Mouse (Mus musculus): ENCODE measurements at regions not wholly inside any gene's neighbourhood (a gene's known extent, or its start where the extent isn't known, plus 50 kb on each side); places are given as distances from the start of the nearest gene placed in this dataset.
A peak's percentile ranks its signal among the peaks of the same experiment; 100 is the strongest.

GRCm38 (mm10) chr4:56305664-56306330 is 434.1 kb upstream of the Gm26657 start:
- DNase-seq (ENCODE audit: low read depth, low spot score) = no peak
- WGBS = 48% methylated on average over 6 of the region's 6 CpGs

DNA sequence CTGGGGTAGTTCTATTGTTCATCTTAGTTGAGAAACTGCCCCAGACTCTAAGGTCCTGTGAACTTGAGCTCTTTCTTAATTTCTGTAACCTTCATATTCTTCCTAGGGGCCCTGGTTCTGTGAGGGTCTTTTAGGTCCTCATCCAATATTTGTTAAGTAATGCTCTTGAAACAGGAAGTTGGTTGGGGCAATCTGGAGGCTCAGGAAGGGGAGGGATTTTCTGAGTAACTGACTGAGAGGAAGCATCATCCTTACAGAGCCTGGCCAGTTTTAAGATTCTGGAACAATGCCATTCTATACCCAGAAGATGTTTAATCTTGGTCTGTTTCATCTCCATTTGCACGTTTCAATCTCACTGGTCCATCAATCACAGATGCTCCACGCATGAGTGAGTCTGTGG is 435.6 kb upstream of the Gm26657 start:
- no peak for DNase-seq (ENCODE audit: low read depth, low spot score)
- 54% methylated on average over 2 of the region's 2 CpGs for WGBS

- no peak for DNase-seq (ENCODE audit: low read depth, low spot score)
- 86% methylated on average over 2 of the region's 2 CpGs for WGBS
Observed at GRCm38 (mm10) chr4:56287980-56288379, 451.9 kb upstream of the Gm26657 start.

GRCm38 (mm10) chr4:56284490-56284889 is 455.4 kb upstream of the Gm26657 start:
- WGBS = 61% methylated on average over 2 of the region's 2 CpGs
- no peak for DNase-seq (ENCODE audit: low read depth, low spot score)

GRCm38 (mm10) chr4:56275836-56276235 is 464.0 kb upstream of the Gm26657 start:
- 88% methylated on average over 3 of the region's 3 CpGs for WGBS
- DNase-seq (ENCODE audit: low read depth, low spot score) = no peak

DNA sequence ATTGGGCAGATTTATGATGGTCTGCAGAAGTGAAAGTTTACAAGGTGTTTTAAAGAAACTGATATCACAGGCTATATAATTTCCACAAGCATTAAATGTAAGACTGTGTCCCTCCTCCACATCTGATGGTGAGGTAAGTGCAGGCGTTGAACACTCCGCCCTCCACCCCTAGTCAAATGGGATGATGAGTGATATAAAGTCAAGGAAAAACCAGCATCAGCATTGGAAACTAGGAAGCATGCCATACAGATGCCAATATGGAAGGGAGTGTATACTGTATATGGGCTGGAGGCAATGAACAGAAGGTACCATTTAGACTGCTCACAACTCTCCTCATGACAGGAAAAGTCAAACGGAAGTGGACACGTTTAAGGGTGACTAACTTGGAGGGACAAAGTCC is 468.5 kb upstream of the Gm26657 start:
- WGBS = 79% methylated on average over 4 of the region's 4 CpGs

DNA sequence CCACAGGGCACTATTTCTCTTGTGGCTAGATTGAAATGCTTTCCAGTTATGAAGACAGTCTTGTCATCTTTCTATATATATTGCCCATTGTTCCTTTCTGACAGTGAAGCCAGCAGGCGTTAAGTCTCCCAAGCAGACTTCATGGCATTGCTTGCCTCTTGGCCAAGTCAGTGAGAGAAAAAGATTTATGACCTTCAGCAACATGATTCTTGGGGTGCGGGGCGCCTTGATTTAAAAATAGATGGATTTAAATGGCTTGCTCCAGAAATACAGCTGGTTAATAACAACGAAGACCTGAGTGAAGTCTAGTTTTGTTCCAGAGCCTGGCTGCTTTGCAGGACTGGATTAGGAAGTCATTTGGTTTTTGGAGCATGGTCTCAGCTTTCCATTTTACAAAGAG is 475.2 kb upstream of the Gm26657 start:
- DNase-seq (ENCODE audit: low read depth, low spot score) = no peak
- WGBS = 63% methylated on average over 4 of the region's 4 CpGs

More for the DNA sequence above, 468.5 kb upstream of the Gm26657 start:
- no peak for DNase-seq (ENCODE audit: low read depth, low spot score)

- DNase-seq (ENCODE audit: low read depth, low spot score) = no peak
Observed at GRCm38 (mm10) chr4:56263822-56264221, 476.0 kb upstream of the Gm26657 start.

DNA sequence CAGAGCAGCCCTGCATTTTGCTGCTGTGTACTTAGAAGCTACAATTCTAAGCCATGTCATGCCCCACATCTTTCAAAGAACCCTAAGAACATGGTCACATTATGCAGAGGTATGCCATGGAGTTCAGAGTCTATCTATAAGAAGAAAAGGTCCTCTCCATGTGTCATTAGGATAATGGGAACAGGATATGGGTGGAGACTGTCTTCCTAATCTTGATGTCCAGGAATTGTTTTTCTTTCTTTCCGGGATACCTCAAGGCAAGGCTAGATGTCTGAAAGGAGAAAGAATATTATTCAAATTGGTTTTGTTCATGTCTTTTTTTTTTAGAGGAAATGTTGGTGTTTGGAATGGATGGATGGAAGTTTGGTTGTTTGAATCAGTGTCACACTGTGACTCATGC is 477.3 kb upstream of the Gm26657 start:
- DNase-seq (ENCODE audit: low read depth, low spot score) = no peak
- WGBS = 67% methylated on average over 1 of the region's 1 CpGs

GRCm38 (mm10) chr4:56261992-56262391 is 477.9 kb upstream of the Gm26657 start:
- DNase-seq (ENCODE audit: low read depth, low spot score) = no peak
- WGBS = 95% methylated on average over 5 of the region's 5 CpGs

DNA sequence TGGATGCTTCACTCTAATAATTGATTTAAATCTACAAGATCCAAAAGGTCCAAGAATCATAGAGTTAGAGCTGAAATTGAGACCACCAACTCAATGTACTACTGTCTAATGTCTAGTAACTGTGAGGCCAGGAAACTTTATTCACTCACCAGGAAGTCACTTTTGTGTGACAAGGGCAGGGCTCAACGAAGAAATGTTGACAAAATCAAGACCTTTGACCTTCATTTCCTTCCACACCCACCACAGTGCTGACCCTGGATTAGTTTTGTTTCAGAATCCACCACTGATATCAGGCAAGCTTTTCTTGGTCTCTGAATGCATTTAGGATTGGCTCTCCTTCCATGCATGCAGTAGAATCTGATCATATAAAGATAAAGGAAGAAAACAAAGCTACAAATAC is 487.5 kb upstream of the Gm26657 start:
- DNase-seq (ENCODE audit: low read depth, low spot score) = peak; percentile 43
- WGBS = 3% methylated on average over 1 of the region's 1 CpGs

GRCm38 (mm10) chr4:56251766-56252165 is 488.1 kb upstream of the Gm26657 start:
- DNase-seq (ENCODE audit: low read depth, low spot score) = no peak
- WGBS = 80% methylated on average over 2 of the region's 2 CpGs

DNA sequence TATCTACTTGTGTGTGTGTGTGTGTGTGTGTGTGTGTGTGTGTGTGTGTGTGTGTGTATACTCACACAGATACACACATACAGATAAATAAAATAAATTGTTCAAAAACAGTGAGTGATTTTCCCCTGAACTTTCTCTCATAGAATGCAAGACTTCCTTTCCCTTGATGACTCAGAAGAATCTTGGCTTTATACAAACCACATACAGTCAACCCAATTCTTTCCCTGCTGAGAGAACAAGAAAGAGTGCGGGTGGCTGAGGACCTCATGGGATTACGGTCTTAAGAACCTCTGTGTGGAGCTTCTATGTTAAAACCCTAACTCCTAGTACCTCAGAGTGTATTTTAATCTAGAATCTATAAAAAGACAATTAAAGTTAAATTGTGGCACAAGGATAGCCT is 489.3 kb upstream of the Gm26657 start:
- no peak for DNase-seq (ENCODE audit: low read depth, low spot score)
- 89% methylated on average over 2 of the region's 2 CpGs for WGBS

GRCm38 (mm10) chr4:56243863-56244262 is 496.0 kb upstream of the Gm26657 start:
- no peak for DNase-seq (ENCODE audit: low read depth, low spot score)
- WGBS = 83% methylated on average over 6 of the region's 6 CpGs

- 60% methylated on average over 4 of the region's 4 CpGs for WGBS
- no peak for DNase-seq (ENCODE audit: low read depth, low spot score)
Observed at GRCm38 (mm10) chr4:56238496-56239488, 501.1 kb upstream of the Gm26657 start.

GRCm38 (mm10) chr4:56231414-56231813 is 508.5 kb upstream of the Gm26657 start:
- 67% methylated on average over 7 of the region's 7 CpGs for WGBS
- DNase-seq (ENCODE audit: low read depth, low spot score) = no peak

- DNase-seq (ENCODE audit: low read depth, low spot score) = no peak
- 55% methylated on average over 1 of the region's 1 CpGs for WGBS
Observed at GRCm38 (mm10) chr4:56230451-56230850, 509.4 kb upstream of the Gm26657 start.

GRCm38 (mm10) chr4:56226493-56226892 is 513.4 kb upstream of the Gm26657 start:
- 84% methylated on average over 1 of the region's 1 CpGs for WGBS
- no peak for DNase-seq (ENCODE audit: low read depth, low spot score)

DNA sequence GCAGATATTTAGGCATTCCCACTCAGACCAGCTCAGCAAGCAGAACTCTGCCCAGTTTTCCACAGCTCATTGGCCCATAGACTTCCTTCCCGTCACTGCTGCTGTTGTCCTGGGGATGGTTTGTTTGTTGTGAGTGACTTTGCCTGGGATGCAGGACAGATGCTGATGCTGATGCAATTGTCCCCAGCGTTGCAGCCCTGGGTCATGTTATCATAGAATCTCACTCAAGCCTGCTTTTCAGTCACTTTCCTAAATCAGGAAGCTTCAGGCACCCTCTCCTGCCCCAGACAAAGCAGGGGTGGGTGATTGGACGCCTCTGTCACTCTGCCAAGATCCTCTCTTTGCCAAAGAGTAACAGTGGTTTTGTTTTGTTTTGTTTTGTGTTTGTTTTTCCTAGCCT is 515.3 kb upstream of the Gm26657 start:
- 51% methylated on average over 3 of the region's 3 CpGs for WGBS
- no peak for DNase-seq (ENCODE audit: low read depth, low spot score)

DNA sequence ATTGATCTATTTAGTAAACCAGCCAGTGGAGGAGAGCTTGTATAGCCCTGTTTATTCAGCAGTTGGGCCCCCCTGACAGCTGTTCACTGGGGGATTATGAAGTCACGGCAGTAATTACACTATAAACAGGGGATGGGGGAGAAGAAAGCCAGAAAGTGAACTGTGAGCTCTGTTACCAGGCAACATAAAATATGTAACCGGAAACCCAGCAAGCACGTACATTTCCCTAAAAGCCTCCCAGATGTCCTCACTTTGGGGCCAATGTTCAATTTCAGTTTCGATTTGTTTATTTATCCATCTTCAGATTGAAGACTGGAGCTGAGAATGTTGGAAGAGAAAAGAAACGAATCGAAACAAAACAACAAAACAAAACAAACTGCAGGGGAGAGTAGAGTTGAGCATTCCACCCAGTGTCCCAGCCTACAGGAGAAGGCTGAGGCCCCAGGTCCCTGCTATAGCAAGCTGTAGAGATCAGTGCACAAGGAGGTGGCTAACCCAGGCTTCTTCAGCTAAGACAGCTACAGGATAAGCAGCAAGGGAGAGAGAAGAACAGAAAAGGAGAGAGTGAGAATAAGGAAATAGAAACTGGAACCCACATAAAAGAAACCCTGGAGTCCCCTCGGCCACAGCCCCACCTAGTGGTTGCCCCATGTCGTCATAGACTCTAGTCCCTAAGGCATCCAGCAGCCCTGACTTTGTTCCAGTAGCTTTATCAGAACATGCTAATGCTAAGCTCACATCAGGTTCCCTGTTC is 517.7 kb upstream of the Gm26657 start:
- WGBS = 8% methylated on average over 8 of the region's 8 CpGs
- DNase-seq (ENCODE audit: low read depth, low spot score) = peak; percentile 60
